In genomic region chr10:69414888-69415287, GRCm38 (mm10) we compare ENCODE assay signal across 23 mouse cellular contexts. TPM values are rescaled to one million over a fixed set of nuclear protein-coding genes. Genes with fewer than 3 reads are reported as not detected.
DNase-seq lines count a peak whose midpoint lies in the region; ATAC-seq and TF ChIP-seq lines count a peak whose summit lies in the region.
"Had no signal": no experiment of that assay in that cellular context is flagged by ENCODE, and none has a peak within 500 bp of the region (broad histone marks: within the 10 kb centered on the region; RNA-seq: fewer than 3 reads in every experiment).

No protein-coding gene starts in this region.

- ATAC-seq in kidney, postnatal 0 days (replicated peaks; ENCODE audit: low FRiP score, low read depth), result no peak
- no peak; the same call in 1 of the 2 replicates for ATAC-seq in lung, embryonic 14.5 days (ENCODE audit: insufficient read depth)
- ATAC-seq in hindbrain, embryonic 16.5 days, result no peak
- ATAC-seq: CD4-positive, CD25-positive, alpha-beta regulatory T cell, adult 4 months; Patski had no signal

- H3K4me3 ChIP-seq in kidney, postnatal 0 days (replicated peaks; ENCODE audit: low read depth, low read length), result no peak overlapping the region
- H3K4me3 ChIP-seq in lung, embryonic 14.5 days (ENCODE audit: low read depth, low read length), result no peak overlapping the region
- H3K4me3 ChIP-seq in hindbrain, embryonic 16.5 days (ENCODE audit: low read length), result no peak overlapping the region
- H3K4me3 ChIP-seq: embryonic facial prominence, embryonic 12.5 days; heart, embryonic 10.5 days; liver, embryonic 13.5 days; midbrain, embryonic 10.5 days had no signal

- TF ChIP-seq CTCF in kidney, postnatal 0 days (IDR thresholded peaks at IDR 0.05; ENCODE audit: low read depth), result no peak
- no peak for TF ChIP-seq CTCF in lung, embryonic 14.5 days (IDR thresholded peaks at IDR 0.05; ENCODE audit: low read depth)

- no peak overlapping the region for H3K9ac ChIP-seq in kidney, postnatal 0 days (ENCODE audit: low read depth, low read length)
- no peak overlapping the region for H3K9ac ChIP-seq in lung, embryonic 14.5 days
- H3K9ac ChIP-seq in hindbrain, embryonic 16.5 days (ENCODE audit: low read depth, low read length), result no peak overlapping the region
- H3K9ac ChIP-seq: embryonic facial prominence, embryonic 12.5 days; hindbrain, embryonic 14.5 days; liver, embryonic 13.5 days had no signal

- H3K4me1 ChIP-seq in kidney, postnatal 0 days (replicated peaks; ENCODE audit: insufficient read depth, low read length), result no peaks in the 10 kb centered on the region
- no peaks in the 10 kb centered on the region for H3K4me1 ChIP-seq in lung, embryonic 14.5 days (ENCODE audit: insufficient read depth)
- H3K4me1 ChIP-seq in hindbrain, embryonic 16.5 days (ENCODE audit: control insufficient read depth, insufficient read depth, low read depth, low read length), result no peaks in the 10 kb centered on the region
- H3K4me1 ChIP-seq: embryonic facial prominence, embryonic 12.5 days; heart, embryonic 10.5 days; liver, embryonic 13.5 days; midbrain, embryonic 10.5 days had no signal

- peak; percentile 12 for DNase-seq in kidney, postnatal 0 days (ENCODE audit: low spot score)
- DNase-seq in kidney, adult 18-20 months, result no peak
- DNase-seq in urinary bladder, postnatal 14 days (ENCODE audit: low spot score), result peak; percentile 49
- no peak for DNase-seq in urinary bladder, postnatal 4 days (ENCODE audit: low spot score in 2 of 2)
- DNase-seq in lung, embryonic 14.5 days, result peak; percentile 39
- DNase-seq in lung, postnatal 36 days, result peak; percentile 73
- no peak for DNase-seq in thymus, postnatal 36 days
- DNase-seq: adrenal gland, adult 2 months; cerebellum, adult 11-12 months; cerebellum, postnatal 14 days; heart, postnatal 4 days; layer of hippocampus, postnatal 36 days; liver, embryonic 13.5 days; right cerebral cortex, adult 18-20 months; right cerebral cortex, postnatal 4 days; thymus, adult 2 months had no signal

- no peaks in the 10 kb centered on the region for H3K9me3 ChIP-seq in kidney, postnatal 0 days (replicated peaks; ENCODE audit: low read length)
- H3K9me3 ChIP-seq in lung, embryonic 14.5 days (ENCODE audit: low read depth, low read length), result no peaks in the 10 kb centered on the region
- H3K9me3 ChIP-seq in hindbrain, embryonic 16.5 days (ENCODE audit: control insufficient read depth, low read length), result no peaks in the 10 kb centered on the region
- H3K9me3 ChIP-seq: embryonic facial prominence, embryonic 12.5 days; heart, embryonic 10.5 days; liver, embryonic 13.5 days; midbrain, embryonic 10.5 days had no signal

- 61% methylated on average over 12 of the region's 12 CpGs for WGBS in kidney, postnatal 0 days
- WGBS in lung, embryonic 14.5 days, result 33% methylated on average over 12 of the region's 12 CpGs
- WGBS in hindbrain, embryonic 16.5 days, result 70% methylated on average over 12 of the region's 12 CpGs

- H3K4me2 ChIP-seq in kidney, postnatal 0 days (ENCODE audit: low read length), result no peak overlapping the region
- no peak overlapping the region for H3K4me2 ChIP-seq in lung, embryonic 14.5 days
- H3K4me2 ChIP-seq in hindbrain, embryonic 16.5 days (ENCODE audit: low read length), result no peak overlapping the region
- H3K4me2 ChIP-seq: embryonic facial prominence, embryonic 12.5 days; hindbrain, embryonic 14.5 days; liver, embryonic 13.5 days had no signal

- no peak overlapping the region for H3K27ac ChIP-seq in kidney, postnatal 0 days
- no peak overlapping the region for H3K27ac ChIP-seq in lung, embryonic 14.5 days (ENCODE audit: low read depth)
- H3K27ac ChIP-seq in hindbrain, embryonic 16.5 days (ENCODE audit: low read depth, low read length), result no peak overlapping the region
- H3K27ac ChIP-seq: embryonic facial prominence, embryonic 12.5 days; heart, embryonic 10.5 days; hindbrain, embryonic 14.5 days; liver, embryonic 13.5 days; midbrain, embryonic 10.5 days had no signal

- no peaks in the 10 kb centered on the region for H3K36me3 ChIP-seq in kidney, postnatal 0 days (ENCODE audit: insufficient read depth, low read length)
- H3K36me3 ChIP-seq in lung, embryonic 14.5 days (ENCODE audit: insufficient read depth), result no peaks in the 10 kb centered on the region
- H3K36me3 ChIP-seq in hindbrain, embryonic 16.5 days (ENCODE audit: control insufficient read depth, insufficient read depth, low read length), result no peaks in the 10 kb centered on the region
- H3K36me3 ChIP-seq: embryonic facial prominence, embryonic 12.5 days; heart, embryonic 10.5 days; liver, embryonic 13.5 days; midbrain, embryonic 10.5 days had no signal

- no peaks in the 10 kb centered on the region for H3K27me3 ChIP-seq in kidney, postnatal 0 days (ENCODE audit: insufficient read depth, low read length)
- no peaks in the 10 kb centered on the region for H3K27me3 ChIP-seq in lung, embryonic 14.5 days (ENCODE audit: insufficient read depth, low read length)
- H3K27me3 ChIP-seq in hindbrain, embryonic 16.5 days (replicated peaks; ENCODE audit: control insufficient read depth, insufficient read depth, low read length), result no peaks in the 10 kb centered on the region
- H3K27me3 ChIP-seq: embryonic facial prominence, embryonic 12.5 days; liver, embryonic 13.5 days; Patski had no signal

RNA-seq across cellular contexts. Expression of gene Ank3, which starts 16.3 kb away (rescaled TPM):
- polyA plus RNA-seq in kidney, postnatal 0 days (2015; fragmentation: Nextera tagmentation; extraction: Ambion mirVana), result 48.8 and 52.4 TPM in 2 replicates
- 16.2 and 17.5 TPM in 2 replicates for polyA plus RNA-seq in lung, embryonic 14.5 days (2014; fragmentation: Nextera tagmentation; extraction: Ambion mirVana)
- polyA plus RNA-seq in hindbrain, embryonic 16.5 days (2015; fragmentation: Nextera tagmentation; extraction: Ambion mirVana), result 69.3 and 74.7 TPM in 2 replicates

Comparison
In these comparisons a context has a peak if more than half of its experiments do, and no peak if none do; other contexts are left out.
1. DNase-seq: peak in kidney, postnatal 0 days (single experiment), urinary bladder, postnatal 14 days (single experiment), lung, embryonic 14.5 days (single experiment) and lung, postnatal 36 days (single experiment); none in kidney, adult 18-20 months (single experiment), urinary bladder, postnatal 4 days (0 of 2) and thymus, postnatal 36 days (0 of 2).